Mouse (Mus musculus) heart, embryonic 14.5 days (tissue): Measurements from ENCODE around the gene Gm11236. TPM values are rescaled to one million over a fixed set of nuclear protein-coding genes. Genes with fewer than 3 reads are reported as not detected.
"Not testable (repeated sequence)": the region's sequence is repeated elsewhere in the genome, so short reads cannot be mapped to it uniquely, and the experiment has no call there.

Experiments used
- ATAC-seq: fragments of 200-750 bp; cut with Nextera tagmentation; 2 replicates; pipeline ENCODE4 v1.8.0; 2017; ENCODE audit warnings: low read depth, moderate TSS enrichment; ENCODE audit not compliant: insufficient number of reproducible peaks, insufficient read depth, low FRiP score
- H3K27ac ChIP-seq, 2 experiments: fragments of 200-500 bp in 1 of 2; fragments of 300-500 bp in 1 of 2; sonication (generic) in 1 of 2; replicated peaks in 1 of 2; 2 replicates each; pipeline ENCODE4 v1.5.1; 2012 to 2014; ENCODE audit warnings: low read depth in 2 of 2, low read length in 2 of 2, control low read depth in 1 of 2, mild to moderate bottlenecking in 1 of 2, mixed read lengths in 1 of 2; ENCODE audit not compliant: control insufficient read depth in 1 of 2, insufficient read depth in 1 of 2
- H3K27me3 ChIP-seq: fragments of 300-500 bp; sonication (generic); 2 replicates; pipeline ENCODE4 v1.6.1; 2014; ENCODE audit warnings: mild to moderate bottlenecking, low read length, control low read depth; ENCODE audit not compliant: control insufficient read depth, insufficient read depth
- H3K36me3 ChIP-seq: fragments of 300-500 bp; sonication (generic); 2 replicates; pipeline ENCODE4 v1.6.1; 2014; ENCODE audit warnings: mild to moderate bottlenecking, control low read depth, low read length, mixed read lengths; ENCODE audit not compliant: control insufficient read depth, insufficient read depth
- H3K4me1 ChIP-seq, 2 experiments: fragments of 200-500 bp in 1 of 2; fragments of 300-500 bp in 1 of 2; sonication (generic) in 1 of 2; 2 replicates each; pipeline ENCODE4 v1.6.1; 2012 to 2014; ENCODE audit warnings: low read length in 2 of 2, control low read depth in 1 of 2, mixed read lengths in 1 of 2; ENCODE audit not compliant: control insufficient read depth in 2 of 2, insufficient read depth in 2 of 2
- H3K4me2 ChIP-seq: fragments of 300-500 bp; sonication (generic); 2 replicates; pipeline ENCODE4 v1.6.1; 2014; ENCODE audit warnings: mild to moderate bottlenecking, low read length
- H3K4me3 ChIP-seq, 2 experiments: fragments of 200-500 bp in 1 of 2; fragments of 300-500 bp in 1 of 2; sonication (generic) in 1 of 2; 2 replicates each; pipeline ENCODE4 v1.5.1; 2012 to 2014; ENCODE audit warnings: low read length in 2 of 2, mild to moderate bottlenecking in 2 of 2, control low read depth in 1 of 2, low read depth in 1 of 2, moderate library complexity in 1 of 2; ENCODE audit not compliant: control insufficient read depth in 1 of 2, insufficient read depth in 1 of 2
- H3K9ac ChIP-seq: fragments of 300-500 bp; sonication (generic); 2 replicates; pipeline ENCODE4 v1.6.1; 2014; ENCODE audit warnings: mild to moderate bottlenecking, low read length
- H3K9me3 ChIP-seq: fragments of 300-500 bp; sonication (generic); 2 replicates; pipeline ENCODE4 v1.6.1; 2016; ENCODE audit warnings: low read length, control low read depth; ENCODE audit not compliant: control insufficient read depth
- WGBS: fragments of 180-500 bp; shearing (Covaris S2); extraction: QIAGEN DNeasy Blood & Tissue Kit; methylation state at CpG from one replicate; pipeline ENCODE4 v1.1.7; 2014; 5-methylcytosine and 5-hydroxymethylcytosine counted together
- polyA plus RNA-seq: library from polyadenylated mRNA; unstranded; fragments of >200 nt; fragmentation: Nextera tagmentation; extraction: Ambion mirVana; gene quantifications from 2 replicates; pipeline ENCODE4 v1.2.1, GENCODE M21; 2014

The Gm11236 gene
- polyA plus RNA-seq, result not detected in 2 replicates

- H3K27me3 ChIP-seq, H3K9me3 ChIP-seq, ATAC-seq, H3K9ac ChIP-seq, H3K4me3 ChIP-seq, H3K36me3 ChIP-seq, H3K4me2 ChIP-seq, H3K4me1 ChIP-seq, H3K27ac ChIP-seq: not testable (repeated sequence)
- no CpG with 5 or more reads among the region's 4 CpGs for WGBS
Measured at GRCm38 (mm10) chr4:73637821-73638220, at the start of gene Gm11236. Gene Gm11236 (plus strand): TSS chr4:73638121.

GRCm38 (mm10) chr4:73599248-73599647, 38.7 kb upstream of the Gm11236 start:
- 12% methylated on average over 3 of the region's 3 CpGs for WGBS
- Histone ChIP-seq H3K27ac (no peak overlapping the region), H3K4me3 (no peak overlapping the region), H3K9ac (no peak overlapping the region), H3K4me1 (no peaks in the 10 kb centered on the region), H3K9me3 (no peaks in the 10 kb centered on the region), H3K36me3 (no peaks in the 10 kb centered on the region), H3K4me2 (no peak overlapping the region), H3K27me3 (no peaks in the 10 kb centered on the region)
- no peak for ATAC-seq

- no CpG with 5 or more reads among the region's 3 CpGs for WGBS
- not testable (repeated sequence) for ATAC-seq
Measured at GRCm38 (mm10) chr4:73607581-73607980, 30.3 kb upstream of the Gm11236 start, which contains the start of gene Gm11238. Gene Gm11238 (plus strand): TSS chr4:73607881.

GRCm38 (mm10) chr4:73622684-73623083, 15.2 kb upstream of the Gm11236 start, which contains the start of gene Gm11237:
Gene Gm11237 (plus strand): TSS chr4:73622984.
- H3K4me2 ChIP-seq, H3K9me3 ChIP-seq, ATAC-seq, H3K4me3 ChIP-seq, H3K27me3 ChIP-seq, H3K27ac ChIP-seq, H3K9ac ChIP-seq, H3K4me1 ChIP-seq, H3K36me3 ChIP-seq: not testable (repeated sequence)
- WGBS, result no CpG with 5 or more reads among the region's 3 CpGs

More at GRCm38 (mm10) chr4:73607581-73607980, 30.3 kb upstream of the Gm11236 start, which contains the start of gene Gm11238:
- H3K4me1 ChIP-seq, H3K36me3 ChIP-seq, H3K9me3 ChIP-seq, H3K4me2 ChIP-seq, H3K27me3 ChIP-seq, H3K9ac ChIP-seq, H3K27ac ChIP-seq, H3K4me3 ChIP-seq: not testable (repeated sequence)

DNA sequence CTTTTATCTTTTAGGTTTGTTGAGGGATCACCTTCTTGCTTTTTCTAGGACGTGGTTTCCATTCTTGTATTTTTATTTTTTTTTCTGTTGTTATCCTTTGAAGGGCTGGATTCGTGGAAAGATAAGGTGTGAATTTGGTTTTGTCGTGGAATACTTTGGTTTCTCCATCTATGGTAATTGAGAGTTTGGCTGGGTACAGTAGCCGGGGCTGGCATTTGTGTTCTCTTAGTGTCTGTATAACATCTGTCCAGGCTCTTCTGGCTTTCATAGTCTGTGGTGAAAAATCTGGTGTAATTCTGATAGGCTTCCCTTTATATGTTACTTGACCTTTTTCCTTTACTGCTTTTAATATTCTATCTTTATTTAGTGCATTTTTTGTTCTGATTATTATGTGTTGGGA, 23.9 kb downstream of the Gm11236 start:
- not testable (repeated sequence) for H3K4me1 ChIP-seq, H3K9me3 ChIP-seq, H3K36me3 ChIP-seq, H3K27me3 ChIP-seq, H3K4me3 ChIP-seq, H3K27ac ChIP-seq, H3K9ac ChIP-seq, ATAC-seq, H3K4me2 ChIP-seq
- 66% methylated on average over 4 of the region's 4 CpGs for WGBS

DNA sequence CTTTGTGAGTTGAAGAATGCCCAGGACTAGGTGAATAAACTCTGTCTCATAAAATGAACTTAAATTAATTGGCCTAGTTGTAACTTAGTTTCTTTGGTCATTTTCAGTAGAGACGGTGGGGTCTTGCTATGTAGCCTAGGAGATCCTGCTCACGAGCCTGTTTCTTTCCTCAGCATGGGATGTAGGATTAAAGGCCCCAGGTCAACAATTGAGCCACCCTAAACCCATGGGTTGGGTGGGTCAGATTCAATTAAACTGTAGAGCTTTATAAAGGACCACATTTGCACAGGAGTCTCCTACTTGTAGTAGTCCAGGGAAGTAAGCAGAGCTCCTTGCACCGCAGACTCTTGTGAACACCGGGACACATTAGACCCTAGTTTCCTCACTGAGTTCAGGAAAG, 30.1 kb downstream of the Gm11236 start, which contains the start of gene Gm11239:
TSS of gene Gm11239 (plus strand) at position 301 of the 400 bp plus-strand sequence.
- H3K36me3 ChIP-seq, H3K27ac ChIP-seq, H3K4me3 ChIP-seq, H3K9ac ChIP-seq, H3K4me2 ChIP-seq, H3K9me3 ChIP-seq, H3K27me3 ChIP-seq, ATAC-seq, H3K4me1 ChIP-seq: not testable (repeated sequence)
- WGBS, result no CpG with 5 or more reads among the region's 4 CpGs

GRCm38 (mm10) chr4:73683216-73683615, 45.3 kb downstream of the Gm11236 start, which contains the start of gene Gm428:
Gene Gm428 (plus strand): TSS chr4:73683516.
- WGBS, result no CpG with 5 or more reads among the region's 4 CpGs

More at GRCm38 (mm10) chr4:73683216-73683615, 45.3 kb downstream of the Gm11236 start, which contains the start of gene Gm428:
- not testable (repeated sequence) for H3K36me3 ChIP-seq, H3K9me3 ChIP-seq, ATAC-seq, H3K4me2 ChIP-seq, H3K27ac ChIP-seq, H3K4me3 ChIP-seq, H3K9ac ChIP-seq, H3K27me3 ChIP-seq, H3K4me1 ChIP-seq
